Mouse (Mus musculus) ES-E14 (cell line): ENCODE measurements at regions not wholly inside any gene's neighbourhood (a gene's known extent, or its start where the extent isn't known, plus 50 kb on each side); places are given as distances from the start of the nearest gene placed in this dataset.
A peak's percentile ranks its signal among the peaks of the same experiment; 100 is the strongest.
"Not testable (repeated sequence)": the region's sequence is repeated elsewhere in the genome, so short reads cannot be mapped to it uniquely, and the experiment has no call there.

Experiments used
- DNase-seq: peaks from one replicate; pipeline ENCODE4 v3.0.0-alpha.2; 2013; ENCODE audit warnings: low read depth, low spot score
- H3K27ac ChIP-seq: 2 replicates; pipeline ENCODE4 v1.5.1; 2012; ENCODE audit warnings: low read depth, mild to moderate bottlenecking, low read length, moderate library complexity, mixed read lengths; ENCODE audit not compliant: poor library complexity, insufficient read depth, severe bottlenecking
- H3K36me3 ChIP-seq: 2 replicates; pipeline ENCODE4 v1.6.1; 2012; ENCODE audit warnings: mild to moderate bottlenecking, low read length, moderate library complexity, mixed read lengths; ENCODE audit not compliant: control insufficient read depth, poor library complexity, insufficient read depth, severe bottlenecking
- H3K4me1 ChIP-seq, 2 experiments: fragments of 150-350 bp in 1 of 2; sonication (generic) in 1 of 2; 2 replicates each; pipeline ENCODE4 v1.6.1; 2012; ENCODE audit warnings: low read length in 2 of 2, mild to moderate bottlenecking in 1 of 2, mixed read lengths in 1 of 2; ENCODE audit not compliant: control insufficient read depth in 2 of 2, insufficient read depth in 2 of 2, poor library complexity in 1 of 2
- H3K4me3 ChIP-seq, 2 experiments: fragments of 150-350 bp in 1 of 2; sonication (generic) in 1 of 2; 2 replicates each; pipeline ENCODE4 v1.5.1; 2012; ENCODE audit warnings: low read length in 2 of 2, low read depth in 1 of 2, mild to moderate bottlenecking in 1 of 2, mixed read lengths in 1 of 2; ENCODE audit not compliant: insufficient read depth in 1 of 2, poor library complexity in 1 of 2, severe bottlenecking in 1 of 2
- H3K9ac ChIP-seq: 2 replicates; pipeline ENCODE4 v1.6.1; 2012; ENCODE audit warnings: low read depth, mild to moderate bottlenecking, low read length, mixed read lengths; ENCODE audit not compliant: poor library complexity, insufficient read depth, severe bottlenecking
- H3K9me3 ChIP-seq: fragments of 150-350 bp; sonication (generic); 2 replicates; pipeline ENCODE4 v1.6.1; 2012; ENCODE audit warnings: low read depth, mild to moderate bottlenecking, low read length; ENCODE audit not compliant: control insufficient read depth, insufficient read depth
- CHD2 ChIP-seq: IDR thresholded peaks from 2 replicates; pipeline ENCODE4 v1.6.1; 2014; ENCODE audit warnings: mild to moderate bottlenecking, low read depth, low read length, inconsistent platforms
- HCFC1 ChIP-seq: IDR thresholded peaks from 2 replicates; pipeline ENCODE4 v1.6.1; 2012; ENCODE audit warnings: low read length, inconsistent platforms, borderline replicate concordance; ENCODE audit not compliant: insufficient read depth
- MAFK ChIP-seq: IDR thresholded peaks from 2 replicates; pipeline ENCODE4 v1.6.1; 2014; ENCODE audit warnings: mild to moderate bottlenecking, low read depth, low read length, inconsistent platforms; ENCODE audit not compliant: insufficient read depth
- ZC3H11A ChIP-seq: IDR thresholded peaks from 2 replicates; pipeline ENCODE4 v1.6.1; 2012; ENCODE audit warnings: low read depth, mild to moderate bottlenecking, inconsistent platforms, low read length, borderline replicate concordance
- ZNF384 ChIP-seq: IDR thresholded peaks from 2 replicates; pipeline ENCODE4 v1.6.1; 2012; ENCODE audit warnings: low read depth, low read length, inconsistent platforms
- in situ Hi-C, 2 experiments: fragments of 600-800 bp; cut with MboI; formaldehyde crosslinking; loops; one replicate each; pipeline ENCODE4 v1.15.1; 2025; ENCODE audit warnings: low sequenced_read_pairs in 2 of 2, inconsistent platforms in 1 of 2; ENCODE audit not compliant: unreplicated experiment in 2 of 2

DNA sequence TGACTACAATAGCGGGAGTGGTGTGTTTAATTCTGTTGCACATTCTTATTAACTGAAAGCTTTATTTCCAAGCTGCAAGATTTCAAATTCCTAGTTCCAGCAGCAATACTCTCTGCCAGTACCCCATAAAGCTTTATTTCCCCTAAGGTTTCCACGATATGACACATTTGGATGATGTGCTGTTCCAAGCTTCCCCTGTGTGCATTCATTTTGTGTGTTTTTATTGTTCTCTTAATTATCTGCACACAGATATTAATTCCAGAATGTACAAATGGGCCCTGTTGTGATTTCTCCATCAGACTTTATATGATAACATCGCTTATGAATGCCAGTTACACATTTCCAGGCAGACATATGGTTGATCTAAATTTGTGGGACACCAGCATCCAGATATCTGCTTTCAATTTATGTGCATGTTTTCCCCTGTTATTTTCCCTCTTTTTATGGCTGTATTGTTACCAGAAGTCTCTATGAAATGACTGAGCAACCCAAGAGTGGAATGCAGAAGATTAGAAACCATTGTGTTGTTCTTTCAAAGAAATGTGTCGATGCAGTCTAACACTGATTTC is 312.4 kb upstream of the 1700008P02Rik start:
- in situ Hi-C loops: no loop called here

DNA sequence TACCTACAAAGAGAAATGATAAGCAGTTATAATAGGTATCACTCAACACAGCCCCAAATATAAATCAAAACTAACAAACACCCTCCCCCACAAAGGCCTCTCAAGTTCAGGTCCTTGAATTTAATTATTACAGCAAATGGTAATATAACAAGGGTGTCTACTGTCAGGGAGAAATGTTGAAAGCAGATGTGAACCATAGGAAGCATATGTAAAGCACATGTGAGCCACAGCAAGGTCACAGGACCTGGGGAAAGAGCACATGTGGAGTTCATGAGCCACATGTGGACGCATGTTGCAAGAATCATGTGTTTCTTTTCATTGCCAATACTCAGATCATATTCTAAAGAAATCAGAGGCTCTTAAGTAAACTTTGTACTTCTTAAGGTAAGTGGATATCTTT is 306.5 kb upstream of the 1700008P02Rik start:
- H3K27ac ChIP-seq: no peak overlapping the region
- no peaks in the 10 kb centered on the region for H3K36me3 ChIP-seq
- no peak overlapping the region for H3K4me3 ChIP-seq
- TF ChIP-seq CHD2 (no peak), HCFC1 (no peak), ZNF384 (no peak), MAFK (no peak), ZC3H11A (no peak)
- no peak overlapping the region for H3K9ac ChIP-seq
- H3K4me1 ChIP-seq: peaks cover 0 to 5% of the 10 kb centered on the region in 2 experiments; a peak in 2 of 4 replicates
- DNase-seq: no peak
- H3K9me3 ChIP-seq: no peaks in the 10 kb centered on the region
- in situ Hi-C loops: no loop called here

More for the DNA sequence above, 312.4 kb upstream of the 1700008P02Rik start:
- Histone ChIP-seq H3K4me1 (no peaks in the 10 kb centered on the region), H3K9me3 (no peaks in the 10 kb centered on the region), H3K27ac (no peak overlapping the region), H3K36me3 (no peaks in the 10 kb centered on the region), H3K9ac (no peak overlapping the region), H3K4me3 (no peak overlapping the region)
- TF ChIP-seq MAFK (no peak), ZC3H11A (no peak), HCFC1 (no peak), ZNF384 (no peak), CHD2 (no peak)
- DNase-seq: no peak

DNA sequence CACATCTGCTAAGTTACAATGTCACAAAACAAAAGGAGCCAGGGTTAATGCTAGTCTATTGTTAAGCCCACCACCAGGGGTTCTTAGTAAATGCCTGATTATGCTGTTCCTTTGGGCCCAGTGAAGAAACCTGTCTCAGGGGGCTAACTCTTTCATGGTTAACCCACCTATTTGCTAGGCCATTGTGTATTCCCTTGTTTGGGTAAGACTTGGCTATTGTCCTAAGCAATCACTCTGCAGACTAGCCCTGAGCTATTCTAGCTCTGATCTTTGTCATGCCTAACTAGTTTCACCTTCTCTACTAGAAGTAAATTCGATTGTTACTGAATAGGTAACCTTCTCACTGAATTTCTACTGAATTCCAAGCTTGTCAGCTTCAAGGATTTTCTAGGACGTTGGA is 302.4 kb upstream of the 1700008P02Rik start:
- in situ Hi-C loops, H3K4me1 ChIP-seq, H3K36me3 ChIP-seq, H3K27ac ChIP-seq, H3K4me3 ChIP-seq, H3K9ac ChIP-seq, H3K9me3 ChIP-seq: not testable (repeated sequence)
- DNase-seq: peak; percentile 40
- peak; percentile 71 for TF ChIP-seq CHD2

DNA sequence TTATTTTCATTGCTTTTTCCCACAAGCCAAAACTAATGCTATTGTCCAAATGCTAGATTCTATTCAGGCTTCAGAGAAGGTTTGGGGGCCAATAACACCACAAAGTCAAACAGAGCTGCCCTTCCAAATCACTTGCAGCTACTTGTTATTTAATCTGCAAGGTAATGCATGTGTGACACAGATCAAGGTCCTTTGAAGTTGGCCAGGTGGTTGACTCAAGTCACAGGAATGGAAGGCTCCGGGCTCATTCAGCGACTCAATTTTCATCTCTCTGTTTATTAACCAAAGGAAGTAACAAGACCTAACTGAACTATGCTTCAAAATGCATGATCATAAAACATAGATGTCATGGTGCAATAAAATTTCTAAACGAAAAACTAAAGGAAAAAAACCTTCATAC is 300.0 kb upstream of the 1700008P02Rik start:
- no peak overlapping the region for H3K9ac ChIP-seq
- DNase-seq: no peak
- no peaks in the 10 kb centered on the region for H3K9me3 ChIP-seq
- H3K36me3 ChIP-seq: no peaks in the 10 kb centered on the region
- peaks cover 0 to 5% of the 10 kb centered on the region in 2 experiments; a peak in 2 of 4 replicates for H3K4me1 ChIP-seq
- H3K27ac ChIP-seq: no peak overlapping the region
- H3K4me3 ChIP-seq: no peak overlapping the region
- TF ChIP-seq ZNF384: no peak
- in situ Hi-C loops: no loop called here

DNA sequence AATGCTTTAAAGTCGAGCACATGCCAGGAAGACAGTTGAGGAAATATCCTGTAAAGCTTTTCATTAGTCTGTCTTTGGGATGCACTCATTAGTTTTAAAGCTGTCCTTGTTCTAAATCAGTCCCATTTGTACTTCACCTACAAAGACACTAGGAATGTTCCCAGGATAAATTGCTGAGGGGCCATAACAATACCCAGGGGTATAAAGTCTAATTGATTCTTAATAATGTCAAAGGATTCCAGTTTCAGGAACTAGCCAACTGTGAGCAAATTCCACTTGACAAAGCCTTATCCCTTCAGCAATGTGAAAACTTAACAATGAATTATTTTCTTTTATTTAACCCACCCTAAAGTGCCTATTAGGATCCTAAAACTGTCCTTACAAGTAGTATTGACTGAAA is 267.7 kb upstream of the 1700008P02Rik start:
- TF ChIP-seq HCFC1 (no peak), MAFK (no peak), ZNF384 (no peak), CHD2 (no peak), ZC3H11A (no peak)
- no peak overlapping the region for H3K27ac ChIP-seq
- H3K36me3 ChIP-seq: no peaks in the 10 kb centered on the region
- no peaks in the 10 kb centered on the region for H3K9me3 ChIP-seq
- DNase-seq: no peak
- H3K9ac ChIP-seq: no peak overlapping the region
- no peaks in the 10 kb centered on the region for H3K4me1 ChIP-seq
- H3K4me3 ChIP-seq: no peak overlapping the region
- in situ Hi-C loops: no loop called here
